Mouse (Mus musculus) limb, embryonic 11.5 days (tissue): ENCODE measurements around the gene Nefh. TPM values are rescaled to one million over a fixed set of nuclear protein-coding genes. Genes with fewer than 3 reads are reported as not detected.

Source experiments
- ATAC-seq: fragments of 200-750 bp; cut with Nextera tagmentation; 2 replicates; pipeline ENCODE4 v1.8.0; 2017; ENCODE audit warnings: low read depth; ENCODE audit not compliant: insufficient number of reproducible peaks, low FRiP score, low TSS enrichment
- DNase-seq: peaks from one replicate; pipeline ENCODE4 v3.0.0-alpha.2; 2015; ENCODE audit warnings: low spot score
- H3K27ac ChIP-seq: fragments of 300-500 bp; sonication (generic); replicated peaks from 2 replicates; pipeline ENCODE4 v1.5.1; 2014; ENCODE audit warnings: low read depth, mild to moderate bottlenecking, low read length
- H3K27me3 ChIP-seq: fragments of 300-500 bp; sonication (generic); 2 replicates; pipeline ENCODE4 v1.6.1; 2014; ENCODE audit warnings: mild to moderate bottlenecking, low read length, mixed read lengths; ENCODE audit not compliant: control insufficient read depth, insufficient read depth
- H3K36me3 ChIP-seq: fragments of 300-500 bp; sonication (generic); 2 replicates; pipeline ENCODE4 v1.6.1; 2014; ENCODE audit warnings: mild to moderate bottlenecking, low read length, moderate library complexity, mixed read lengths; ENCODE audit not compliant: control insufficient read depth, insufficient read depth
- H3K4me1 ChIP-seq: fragments of 300-500 bp; sonication (generic); 2 replicates; pipeline ENCODE4 v1.6.1; 2014; ENCODE audit warnings: low read length, mixed read lengths; ENCODE audit not compliant: control insufficient read depth, insufficient read depth
- H3K4me2 ChIP-seq: fragments of 300-500 bp; sonication (generic); 2 replicates; pipeline ENCODE4 v1.6.1; 2014; ENCODE audit warnings: low read depth, mild to moderate bottlenecking, moderate library complexity; ENCODE audit not compliant: severe bottlenecking
- H3K4me3 ChIP-seq: fragments of 300-500 bp; sonication (generic); 2 replicates; pipeline ENCODE4 v1.5.1; 2014; ENCODE audit warnings: low read depth, low read length
- H3K9ac ChIP-seq: fragments of 300-500 bp; sonication (generic); 2 replicates; pipeline ENCODE4 v1.6.1; 2014; ENCODE audit warnings: mild to moderate bottlenecking, low read length
- H3K9me3 ChIP-seq: fragments of 300-500 bp; sonication (generic); 2 replicates; pipeline ENCODE4 v1.6.1; 2016; ENCODE audit warnings: low read length; ENCODE audit not compliant: control insufficient read depth
- WGBS: fragments of 180-500 bp; shearing (Covaris S2); extraction: QIAGEN DNeasy Blood & Tissue Kit; methylation state at CpG from one replicate; pipeline ENCODE4 v1.1.7; 2014; 5-methylcytosine and 5-hydroxymethylcytosine counted together
- polyA plus RNA-seq: library from polyadenylated mRNA; unstranded; fragments of >200 nt; fragmentation: Nextera tagmentation; extraction: Ambion mirVana; gene quantifications from 2 replicates; pipeline ENCODE4 v1.2.1, GENCODE M21; 2014

The Nefh gene
- 0.08 TPM in 1 of 2 replicates, not detected in the other for polyA plus RNA-seq

- Histone ChIP-seq H3K27me3 (peaks cover 81% of the 10 kb centered on the region), H3K9ac (no peak within 1 kb of the TSS), H3K9me3 (no peaks in the 10 kb centered on the region), H3K4me2 (peak within 1 kb of the TSS; percentile 84), H3K4me1 (peaks cover 6% of the 10 kb centered on the region), H3K36me3 (no peaks in the 10 kb centered on the region), H3K27ac (no peak within 1 kb of the TSS), H3K4me3 (peak within 1 kb of the TSS; percentile 39)
- 2% methylated on average over 40 of the region's 41 CpGs for WGBS
- ATAC-seq (peak; percentile 49; the same call in 1 of the 2 replicates), DNase-seq (no peak)
These were observed at the start of gene Nefh for GRCm38 (mm10) chr11:4947813-4948174. Gene Nefh (minus strand): TSS chr11:4948064.

GRCm38 (mm10) chr11:4996621-4997199, 48.8 kb upstream of the Nefh start:
- ATAC-seq = no peak
- no peaks in the 10 kb centered on the region for H3K9me3 ChIP-seq
- no peaks in the 10 kb centered on the region for H3K36me3 ChIP-seq
- H3K4me2 ChIP-seq = no peak overlapping the region
- WGBS = 87% methylated on average over 5 of the region's 5 CpGs
- no peak overlapping the region for H3K9ac ChIP-seq
- H3K27me3 ChIP-seq = no peaks in the 10 kb centered on the region
- H3K4me3 ChIP-seq = no peak overlapping the region
- no peak for DNase-seq
- H3K27ac ChIP-seq = no peak overlapping the region
- no peaks in the 10 kb centered on the region for H3K4me1 ChIP-seq

GRCm38 (mm10) chr11:4995676-4996075, 47.8 kb upstream of the Nefh start:
- H3K9me3 ChIP-seq = no peaks in the 10 kb centered on the region
- no peaks in the 10 kb centered on the region for H3K36me3 ChIP-seq
- ATAC-seq = no peak
- WGBS = 96% methylated on average over 3 of the region's 3 CpGs
- H3K4me2 ChIP-seq = no peak overlapping the region
- H3K27me3 ChIP-seq = no peaks in the 10 kb centered on the region
- no peak overlapping the region for H3K9ac ChIP-seq
- H3K27ac ChIP-seq = no peak overlapping the region
- no peak overlapping the region for H3K4me3 ChIP-seq
- DNase-seq = no peak
- no peaks in the 10 kb centered on the region for H3K4me1 ChIP-seq

GRCm38 (mm10) chr11:4992471-4992870, 44.6 kb upstream of the Nefh start:
- Histone ChIP-seq H3K4me2 (no peak overlapping the region), H3K4me3 (no peak overlapping the region), H3K4me1 (no peaks in the 10 kb centered on the region), H3K27ac (no peak overlapping the region), H3K9me3 (no peaks in the 10 kb centered on the region), H3K9ac (no peak overlapping the region), H3K27me3 (no peaks in the 10 kb centered on the region), H3K36me3 (no peaks in the 10 kb centered on the region; the same call in 1 of the 2 replicates)
- 93% methylated on average over 2 of the region's 2 CpGs for WGBS
- DNase-seq (no peak), ATAC-seq (no peak)

- 82% methylated on average over 3 of the region's 3 CpGs for WGBS
- H3K9ac ChIP-seq = no peak overlapping the region
- no peak overlapping the region for H3K27ac ChIP-seq
- no peaks in the 10 kb centered on the region for H3K4me1 ChIP-seq
- ATAC-seq = no peak
- H3K9me3 ChIP-seq = no peaks in the 10 kb centered on the region
- peaks cover 2% of the 10 kb centered on the region; the same call in 1 of the 2 replicates for H3K27me3 ChIP-seq
- no peak overlapping the region for H3K4me3 ChIP-seq
- no peak overlapping the region for H3K4me2 ChIP-seq
- H3K36me3 ChIP-seq = no peaks in the 10 kb centered on the region; the same call in 1 of the 2 replicates
- DNase-seq = no peak
These were observed 41.3 kb upstream of the Nefh start for GRCm38 (mm10) chr11:4989187-4989586.

- no peaks in the 10 kb centered on the region for H3K9me3 ChIP-seq
- no peaks in the 10 kb centered on the region; the same call in 1 of the 2 replicates for H3K36me3 ChIP-seq
- H3K27me3 ChIP-seq = peaks cover 10% of the 10 kb centered on the region; the same call in 1 of the 2 replicates
- DNase-seq (no peak), ATAC-seq (no peak)
- 60% methylated on average over 11 of the region's 11 CpGs for WGBS
- H3K9ac ChIP-seq = no peak overlapping the region
- H3K4me1 ChIP-seq = no peaks in the 10 kb centered on the region
- no peak overlapping the region for H3K27ac ChIP-seq
- peak overlapping the region; percentile 66 for H3K4me3 ChIP-seq
- peak overlapping the region; percentile 81 for H3K4me2 ChIP-seq
These were observed 39.6 kb upstream of the Nefh start for GRCm38 (mm10) chr11:4987487-4987852.

- no peaks in the 10 kb centered on the region for H3K9me3 ChIP-seq
- peak within 1 kb of the TSS; percentile 61; the same call in 1 of the 2 replicates for H3K9ac ChIP-seq
- peak; percentile 96 for DNase-seq
- peak within 1 kb of the TSS; percentile 66 for H3K4me3 ChIP-seq
- peak within 1 kb of the TSS; percentile 81 for H3K4me2 ChIP-seq
- no peaks in the 10 kb centered on the region; the same call in 1 of the 2 replicates for H3K36me3 ChIP-seq
- peak; percentile 87 for ATAC-seq
- 1% methylated on average over 62 of the region's 62 CpGs for WGBS
- peaks cover 14% of the 10 kb centered on the region; the same call in 1 of the 2 replicates for H3K27me3 ChIP-seq
- no peak within 1 kb of the TSS for H3K27ac ChIP-seq
- no peaks in the 10 kb centered on the region for H3K4me1 ChIP-seq
These were observed 39.0 kb upstream of the Nefh start, which contains the start of gene Ap1b1 for GRCm38 (mm10) chr11:4986695-4987486. Gene Ap1b1 (plus strand): TSS chr11:4986824.

- peaks cover 14% of the 10 kb centered on the region; the same call in 1 of the 2 replicates for H3K27me3 ChIP-seq
- no peak overlapping the region for H3K4me2 ChIP-seq
- DNase-seq = no peak
- WGBS = 79% methylated on average over 3 of the region's 3 CpGs
- H3K4me1 ChIP-seq = no peaks in the 10 kb centered on the region
- H3K27ac ChIP-seq = no peak overlapping the region
- H3K36me3 ChIP-seq = no peaks in the 10 kb centered on the region; the same call in 1 of the 2 replicates
- no peaks in the 10 kb centered on the region for H3K9me3 ChIP-seq
- no peak for ATAC-seq
- H3K9ac ChIP-seq = no peak overlapping the region
- H3K4me3 ChIP-seq = no peak overlapping the region
These were observed 36.9 kb upstream of the Nefh start for GRCm38 (mm10) chr11:4984799-4985198.
